Mouse (Mus musculus) Patski (cell line): ENCODE measurements around the gene Rpusd3. TPM values are rescaled to one million over a fixed set of nuclear protein-coding genes. Genes with fewer than 3 reads are reported as not detected.

Experiments
- ATAC-seq: fragments of 100-300 bp; one replicate; pipeline ENCODE4 v1.8.0; 2021
- CTCF ChIA-PET: fragments of 350-600 bp; sonication (Branson Sonifier 250); formaldehyde crosslinking; loops from one replicate; lab custom pipeline; 2022; ENCODE audit warnings: inconsistent platforms; lab: Charles Lee
- POLR2A ChIA-PET: fragments of 350-600 bp; sonication (Branson Sonifier 250); formaldehyde crosslinking; loops from one replicate; lab custom pipeline; 2022; ENCODE audit warnings: antibody characterized with exemption, inconsistent platforms; lab: Charles Lee
- DNase-seq: peaks from one replicate; pipeline ENCODE4 v3.0.0-alpha.2; 2011; ENCODE audit warnings: low read depth, low spot score
- H3K27me3 ChIP-seq: fragments of 371-371 bp; one replicate; pipeline ENCODE4 v1.5.1; 2021
- CTCF ChIP-seq: fragments of 100-300 bp; IDR thresholded peaks from one replicate; pipeline ENCODE4 v1.5.1; 2021
- in situ Hi-C: fragments of 300-500 bp; cut with MboI; formaldehyde crosslinking; loops from 3 replicates; pipeline ENCODE4 v1.11.1; 2018; ENCODE audit warnings: low pct_unique_long_range_greater_than_20kb, mixed read lengths
- polyA plus RNA-seq: library from polyadenylated mRNA; unstranded; gene quantifications from one replicate; pipeline ENCODE4 v1.2.3, GENCODE M21; 2021

Rpusd3 gene
- polyA plus RNA-seq, 1 experiment from 2014 or later = 16.6 TPM

DNA sequence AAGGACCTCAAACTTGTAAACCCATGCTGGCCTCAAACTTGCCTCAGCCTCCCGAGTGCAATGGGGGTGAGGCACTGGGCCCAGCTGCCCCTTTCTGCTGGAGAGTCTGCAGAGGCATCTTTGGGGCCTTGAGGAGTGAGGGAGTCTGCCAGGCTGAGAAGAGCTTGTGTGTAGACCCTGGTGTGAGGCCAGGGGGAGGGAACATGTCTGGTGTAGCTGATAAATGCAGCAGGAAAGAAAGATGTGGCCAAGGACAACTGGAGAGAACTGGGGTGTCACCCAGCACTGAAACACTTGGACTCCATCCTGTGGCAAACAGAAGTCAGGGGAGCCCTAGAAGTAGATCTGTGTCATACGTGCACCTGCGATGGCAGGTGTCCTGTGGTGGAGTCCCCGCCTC lies 45.6 kb downstream of the Rpusd3 start:
- POLR2A ChIA-PET = no interaction called here
- no peak for TF ChIP-seq CTCF
- no peaks in the 10 kb centered on the region for H3K27me3 ChIP-seq
- DNase-seq = no peak
- ATAC-seq = no peak
- CTCF ChIA-PET = interaction anchor here (1.9 to 2.0 kb wide), 2 partner anchors 11 to 15 kb away, joined by 4 to 6 read pairs; no protein-coding TSS in a partner anchor
- in situ Hi-C loops = no loop called here

DNA sequence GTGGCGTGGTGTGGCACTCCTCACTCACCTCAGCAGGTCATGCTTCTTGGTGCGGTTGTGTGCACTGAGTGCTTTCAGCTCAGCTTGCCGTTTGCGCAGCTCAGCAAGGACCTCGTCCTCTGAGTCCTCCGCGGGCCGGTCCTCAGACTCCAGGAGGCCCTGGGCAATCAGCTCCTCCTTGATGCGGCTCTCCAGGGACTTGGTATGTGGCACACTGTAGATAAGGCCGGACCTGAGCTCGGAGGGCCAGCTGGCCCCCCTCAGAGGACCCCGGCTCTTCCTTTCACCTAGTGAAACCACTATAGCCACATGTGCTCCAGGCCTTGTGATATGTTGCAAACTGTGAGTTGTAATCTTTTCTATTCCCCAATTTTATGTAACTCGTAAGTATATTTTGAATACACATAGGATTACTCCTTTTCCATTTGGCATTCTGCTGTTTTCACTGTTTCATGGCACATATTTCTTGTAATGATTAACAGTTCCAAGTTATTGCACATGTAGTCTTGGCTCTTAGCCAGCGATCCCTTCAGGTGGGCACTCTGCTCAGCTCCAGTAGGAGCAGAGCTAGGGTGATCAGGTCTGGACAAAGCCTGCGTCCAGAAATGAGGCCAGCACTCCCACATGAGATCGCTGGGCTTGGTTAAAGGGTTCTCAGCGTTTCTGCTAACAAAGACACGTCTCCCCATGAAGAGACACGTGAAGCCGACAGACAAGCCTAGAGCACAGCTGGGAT lies 48.8 kb downstream of the Rpusd3 start:
- in situ Hi-C loops = no loop called here
- ATAC-seq = no peak
- no peak for DNase-seq
- CTCF ChIA-PET = interaction anchor here (1.4 kb wide), 1 partner anchor 10 kb away, joined by 4 read pairs; no protein-coding TSS in a partner anchor
- POLR2A ChIA-PET = no interaction called here
- no peak for TF ChIP-seq CTCF
- no peaks in the 10 kb centered on the region for H3K27me3 ChIP-seq

GRCm38 (mm10) chr6:113368577-113368976 lies 50.6 kb downstream of the Rpusd3 start:
- ChIA-PET POLR2A (interaction anchor here (0.6 kb wide), 1 partner anchor 23 kb away, joined by 3 read pairs; no protein-coding TSS in a partner anchor), CTCF (no interaction called here)
- DNase-seq (no peak), ATAC-seq (no peak)
- in situ Hi-C loops = no loop called here
- TF ChIP-seq CTCF = no peak
- no peaks in the 10 kb centered on the region for H3K27me3 ChIP-seq

DNA sequence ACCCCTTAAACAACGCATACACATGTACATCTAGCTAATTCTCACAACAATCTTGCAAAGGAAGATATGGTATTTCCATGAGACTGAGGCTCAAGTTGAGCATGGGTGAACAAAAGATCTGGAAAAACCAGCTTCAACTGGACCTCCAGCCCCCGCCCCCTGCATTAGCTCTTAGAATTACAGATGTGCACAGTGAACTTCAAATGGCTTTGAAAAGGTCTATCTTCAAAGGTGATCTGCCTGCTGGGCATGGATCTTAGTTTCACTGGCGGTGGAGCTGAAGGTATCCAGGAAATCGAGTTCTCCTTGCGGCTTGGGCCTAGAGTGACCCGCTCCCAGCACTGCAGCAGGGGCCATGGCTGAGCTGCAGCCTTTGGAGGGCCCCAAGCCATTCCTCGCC lies 51.0 kb downstream of the Rpusd3 start:
- in situ Hi-C loops = no loop called here
- no peak for TF ChIP-seq CTCF
- CTCF ChIA-PET = no interaction called here
- ATAC-seq (no peak), DNase-seq (no peak)
- POLR2A ChIA-PET = interaction anchor here (0.6 to 0.7 kb wide), 2 partner anchors 24 to 515 kb away, joined by 3 to 7 read pairs; no protein-coding TSS in a partner anchor
- H3K27me3 ChIP-seq = no peaks in the 10 kb centered on the region

DNA sequence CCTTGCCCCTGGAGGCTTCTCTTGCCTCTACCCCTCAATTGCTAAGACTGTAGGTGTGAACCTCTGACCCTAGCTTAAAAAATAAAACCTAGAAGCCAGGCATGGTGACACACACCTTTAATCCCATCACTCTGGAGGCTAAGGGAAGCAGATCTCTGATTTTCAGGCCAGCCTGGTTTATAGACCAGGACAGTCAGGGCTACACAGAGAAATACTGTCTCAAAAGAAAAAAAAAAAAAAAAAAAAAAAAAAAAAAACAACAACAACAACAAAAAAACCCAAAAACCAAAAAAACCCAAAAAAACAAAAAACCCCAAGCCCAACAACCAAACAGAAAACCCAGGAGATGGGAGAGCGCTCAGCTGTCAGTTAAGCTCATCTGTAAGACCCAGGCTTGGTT lies 51.6 kb downstream of the Rpusd3 start:
- ChIA-PET CTCF (no interaction called here), POLR2A (interaction anchor here (0.7 kb wide), 1 partner anchor 515 kb away, joined by 7 read pairs; no protein-coding TSS in a partner anchor)
- H3K27me3 ChIP-seq = no peaks in the 10 kb centered on the region
- ATAC-seq = no peak
- no peak for DNase-seq
- in situ Hi-C loops = no loop called here
- TF ChIP-seq CTCF = no peak

GRCm38 (mm10) chr6:113366639-113367038 lies 52.5 kb downstream of the Rpusd3 start:
- in situ Hi-C loops = no loop called here
- DNase-seq (no peak), ATAC-seq (no peak)
- TF ChIP-seq CTCF = no peak
- no peaks in the 10 kb centered on the region for H3K27me3 ChIP-seq
- ChIA-PET POLR2A (interaction anchor here (0.6 kb wide), 1 partner anchor 8 kb away, joined by 3 read pairs; no protein-coding TSS in a partner anchor), CTCF (no interaction called here)

Other genes with a start within 250 kb of the Rpusd3 start
- 17.7 TPM for gene Lhfpl4, start 224.0 kb downstream of the Rpusd3 start, polyA plus RNA-seq
- 34.8 TPM for gene Mtmr14, start 181.5 kb downstream of the Rpusd3 start, polyA plus RNA-seq
- gene Cpne9, start 137.0 kb downstream of the Rpusd3 start, polyA plus RNA-seq = 0.19 TPM
- 29.4 TPM for gene Brpf1, start 112.2 kb downstream of the Rpusd3 start, polyA plus RNA-seq
- 26.2 TPM for gene Ogg1, start 92.4 kb downstream of the Rpusd3 start, polyA plus RNA-seq
- 130 TPM for gene Camk1, start 75.4 kb downstream of the Rpusd3 start, polyA plus RNA-seq
- gene Tada3, start 41.5 kb downstream of the Rpusd3 start, polyA plus RNA-seq = 53.0 TPM
- 241 TPM for gene Arpc4, start 41.2 kb downstream of the Rpusd3 start, polyA plus RNA-seq
- gene Ttll3, start 30.1 kb downstream of the Rpusd3 start, polyA plus RNA-seq = 10.1 TPM
- not detected for gene Cidec, start 16.4 kb upstream of the Rpusd3 start, polyA plus RNA-seq
- 120 TPM for gene Jagn1, start 23.2 kb upstream of the Rpusd3 start, polyA plus RNA-seq
- 1.7 TPM for gene Il17re, start 39.1 kb upstream of the Rpusd3 start, polyA plus RNA-seq
- gene Il17rc, start 52.1 kb upstream of the Rpusd3 start, polyA plus RNA-seq = 242 TPM
- 131 TPM for gene Creld1, start 64.0 kb upstream of the Rpusd3 start, polyA plus RNA-seq
- 0.63 TPM for gene Prrt3, start 82.6 kb upstream of the Rpusd3 start, polyA plus RNA-seq
- 162 TPM for gene Emc3, start 112.3 kb upstream of the Rpusd3 start, polyA plus RNA-seq
- gene Fancd2, start 112.3 kb upstream of the Rpusd3 start, polyA plus RNA-seq = 8.2 TPM
- gene Fancd2os, start 181.4 kb upstream of the Rpusd3 start, polyA plus RNA-seq = not detected
- 167 TPM for gene Brk1, start 185.4 kb upstream of the Rpusd3 start, polyA plus RNA-seq
- gene Vhl, start 204.6 kb upstream of the Rpusd3 start, polyA plus RNA-seq = 29.5 TPM
- 34.6 TPM for gene Irak2, start 219.1 kb upstream of the Rpusd3 start, polyA plus RNA-seq